Mouse (Mus musculus): ENCODE measurements around the gene Slain1.
"Not testable (repeated sequence)": the region's sequence is repeated elsewhere in the genome, so short reads cannot be mapped to it uniquely, and the experiment has no call there.

The Slain1 gene

DNA sequence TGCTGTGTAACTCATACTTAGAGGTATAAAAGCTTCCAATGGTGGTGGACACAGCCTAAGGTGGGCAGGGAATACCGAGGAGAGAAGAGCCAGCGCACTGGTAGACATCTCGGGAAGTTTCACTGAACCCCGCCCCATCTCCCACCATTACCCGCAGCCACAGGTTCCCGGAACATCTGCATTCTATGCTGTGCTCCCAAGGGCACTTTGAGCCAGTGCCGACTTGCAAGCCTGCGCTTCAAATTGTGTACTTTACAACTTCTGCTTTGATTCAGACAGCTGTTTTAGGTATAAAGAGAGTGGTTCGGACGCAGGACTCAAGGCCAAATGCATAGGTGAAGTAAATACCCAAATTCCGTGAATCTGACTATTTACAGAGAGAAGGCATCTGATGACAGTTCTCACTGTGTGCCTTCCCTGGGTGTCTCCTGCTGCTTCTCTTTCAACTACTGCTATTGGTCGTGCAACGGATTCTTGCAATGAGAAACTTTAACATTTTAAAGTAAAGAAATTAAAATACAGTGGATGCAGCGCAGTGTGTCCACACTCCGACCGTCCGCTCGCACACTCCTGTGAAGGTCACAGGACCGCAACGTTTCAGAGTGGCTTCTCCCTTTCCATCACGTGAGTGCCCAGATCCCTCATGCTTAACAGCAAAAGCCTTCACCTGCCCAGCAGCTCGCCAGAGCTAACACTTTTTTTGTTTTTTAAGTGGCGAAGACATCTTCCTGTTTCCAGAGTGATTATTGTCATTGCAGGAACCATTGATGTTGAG is 79.1 kb downstream of the Slain1 start:
- no peak for DNase-seq

DNA sequence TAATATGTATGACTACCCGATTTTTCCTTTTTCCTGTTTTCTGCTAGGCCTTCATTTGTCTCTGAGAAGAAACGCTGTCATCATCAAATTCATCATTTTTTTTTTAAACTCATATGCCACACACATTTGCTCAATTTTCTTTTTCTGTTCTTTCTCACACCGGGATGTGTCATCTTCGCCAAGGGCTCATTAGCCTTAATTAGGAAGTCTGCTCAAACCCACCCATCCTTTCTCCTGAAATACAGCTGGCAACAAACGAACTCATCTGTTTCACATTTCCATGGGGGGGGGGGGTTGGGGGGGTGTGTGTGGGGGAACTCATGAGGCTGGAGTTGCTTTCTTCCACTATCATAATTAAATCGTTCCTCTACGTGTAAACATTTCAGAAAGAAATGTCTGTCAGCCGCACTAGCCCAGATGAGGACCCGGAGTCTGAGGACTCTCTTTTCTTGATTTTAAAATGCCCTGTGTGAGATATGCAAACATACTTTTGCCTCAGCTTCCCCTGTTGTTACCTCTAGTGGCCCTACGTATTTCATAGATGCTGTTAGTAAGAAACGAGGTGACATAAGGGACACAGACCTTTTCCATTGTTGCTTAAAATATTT is 79.8 kb downstream of the Slain1 start:
- no peak for DNase-seq

DNA sequence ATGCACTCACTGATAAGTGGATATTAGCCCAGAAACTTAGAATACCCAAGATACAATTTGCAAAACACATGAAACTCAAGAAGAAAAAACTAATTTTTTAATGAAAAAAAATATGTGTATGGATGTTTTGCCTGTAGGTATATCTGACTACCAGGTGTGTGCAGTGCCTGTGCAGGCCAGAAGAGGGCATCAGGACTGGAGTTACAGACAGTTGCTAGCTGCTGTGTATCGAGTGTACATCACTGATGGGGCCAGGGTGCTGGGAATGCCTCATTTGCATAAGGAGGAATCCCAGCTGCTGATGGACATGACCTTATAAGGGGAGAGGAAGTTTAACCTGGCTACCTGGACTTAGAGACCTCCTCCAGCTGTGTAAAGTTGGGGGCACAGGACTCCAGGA is 82.6 kb downstream of the Slain1 start:
- no peak for DNase-seq

DNA sequence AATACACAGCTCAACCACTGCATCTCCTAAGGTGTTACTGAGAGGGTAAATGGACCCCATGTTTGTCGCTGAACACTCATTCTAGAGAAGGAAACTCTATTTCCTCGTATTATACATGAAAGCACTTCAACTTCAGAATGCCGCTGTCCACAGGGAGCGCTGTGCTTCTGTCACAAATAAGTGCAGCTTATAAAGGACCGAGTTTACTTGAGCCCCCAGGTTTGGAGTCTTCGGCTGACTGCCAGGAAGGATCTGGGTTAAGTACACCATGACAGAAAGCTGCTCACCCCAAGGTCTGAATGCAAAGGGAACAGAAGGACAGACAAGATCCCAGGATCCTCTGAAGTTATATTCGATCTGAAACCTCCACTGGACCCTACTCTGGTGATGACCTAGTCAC is 91.2 kb downstream of the Slain1 start:
- no peak for DNase-seq

DNA sequence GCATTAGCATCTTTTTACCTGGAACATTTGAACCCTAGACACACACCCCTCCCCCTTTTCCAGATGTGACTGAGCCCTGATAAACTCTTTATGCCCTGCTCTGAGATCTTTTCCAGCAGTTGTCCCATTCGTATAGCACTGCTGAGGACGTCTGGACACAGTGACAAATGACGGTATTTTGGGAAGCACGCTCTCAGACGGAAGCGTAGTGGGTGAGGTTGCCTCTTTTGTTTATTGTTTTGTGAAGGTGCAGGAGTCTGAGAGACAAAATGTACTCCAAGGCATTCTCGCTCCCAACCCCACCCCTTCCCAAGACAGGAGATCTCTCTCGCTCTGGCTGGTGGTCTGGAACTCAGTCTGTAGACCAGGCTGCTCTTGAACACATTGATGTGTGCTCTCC is 92.1 kb downstream of the Slain1 start:
- no peak for DNase-seq

DNA sequence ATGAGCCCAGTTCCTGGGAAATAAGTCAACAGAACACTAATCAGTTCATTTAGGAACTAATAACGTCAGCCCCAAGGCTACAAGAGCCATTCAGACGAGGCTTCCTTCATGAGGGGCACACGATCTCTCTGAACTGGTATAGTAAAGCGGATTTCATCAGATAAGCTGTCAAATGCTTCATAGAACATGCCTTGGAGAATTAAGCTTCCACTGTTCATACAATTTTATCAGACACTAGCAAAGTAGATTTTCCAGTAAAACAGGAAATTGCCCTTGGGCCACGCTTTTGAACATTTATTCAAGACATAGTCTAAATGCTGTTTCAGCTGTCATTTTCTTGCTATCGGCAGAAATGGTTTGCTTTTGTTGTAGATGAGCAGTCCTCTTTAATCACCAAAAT is 97.3 kb downstream of the Slain1 start:
- DNase-seq: no peak

DNA sequence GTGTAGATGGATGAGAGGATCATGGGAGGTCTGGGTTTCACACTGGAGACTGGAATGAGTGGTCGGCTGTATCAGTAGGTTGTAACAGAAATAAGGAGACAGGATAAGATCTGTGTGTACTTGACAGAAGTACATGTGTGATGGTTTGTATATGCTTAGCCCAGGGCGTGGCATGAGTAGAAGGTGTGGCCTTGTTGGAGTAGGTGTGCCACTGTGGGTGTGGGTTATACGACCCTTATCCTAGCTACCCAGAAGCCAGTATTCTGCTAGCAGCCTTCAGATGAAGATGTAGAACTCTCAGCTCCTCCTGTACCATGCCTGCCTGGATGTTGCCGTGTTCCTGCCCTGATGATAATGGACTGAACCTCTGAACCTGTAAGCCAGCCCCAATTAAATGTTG is 100.6 kb downstream of the Slain1 start:
- not testable (repeated sequence) for DNase-seq

DNA sequence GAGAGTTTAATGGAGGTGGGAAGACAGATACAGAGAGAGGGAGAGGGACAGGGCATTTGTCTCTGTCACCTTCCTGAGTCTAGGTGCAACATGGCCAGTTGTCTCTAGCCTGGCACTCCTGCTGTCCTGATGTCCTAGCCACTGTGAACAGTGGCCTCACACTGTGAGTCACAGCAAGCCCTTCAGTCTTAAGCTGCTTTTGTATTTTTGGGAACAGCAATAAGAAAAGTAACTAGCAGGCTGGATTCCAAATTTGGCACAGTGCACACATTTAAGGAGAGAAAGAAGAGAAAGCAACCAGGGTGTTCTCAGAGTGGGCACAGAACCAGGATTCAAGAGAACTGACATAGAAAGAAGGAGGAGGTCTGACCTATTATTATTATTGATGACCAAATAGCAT is 101.4 kb downstream of the Slain1 start:
- peak; percentile 8 for DNase-seq

DNA sequence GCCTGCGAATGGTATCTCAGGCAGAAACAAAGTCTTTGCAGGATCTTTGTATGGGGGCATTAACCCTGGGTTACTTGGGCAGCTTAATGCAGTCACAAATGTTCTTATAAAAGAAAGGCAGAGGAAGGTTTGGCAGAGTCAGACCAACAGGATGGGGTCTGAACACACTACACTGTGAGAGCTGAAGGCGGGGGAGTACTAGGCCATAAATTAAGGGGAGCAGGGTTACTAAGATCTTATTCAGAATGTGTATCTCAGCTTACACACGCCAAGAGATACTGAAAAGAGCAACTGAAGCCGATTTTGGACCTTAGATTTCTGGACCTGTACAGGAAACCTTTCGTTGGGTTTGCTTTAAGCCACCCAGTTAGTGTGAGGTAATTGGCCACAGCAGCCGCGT is 102.7 kb downstream of the Slain1 start:
- DNase-seq: no peak

DNA sequence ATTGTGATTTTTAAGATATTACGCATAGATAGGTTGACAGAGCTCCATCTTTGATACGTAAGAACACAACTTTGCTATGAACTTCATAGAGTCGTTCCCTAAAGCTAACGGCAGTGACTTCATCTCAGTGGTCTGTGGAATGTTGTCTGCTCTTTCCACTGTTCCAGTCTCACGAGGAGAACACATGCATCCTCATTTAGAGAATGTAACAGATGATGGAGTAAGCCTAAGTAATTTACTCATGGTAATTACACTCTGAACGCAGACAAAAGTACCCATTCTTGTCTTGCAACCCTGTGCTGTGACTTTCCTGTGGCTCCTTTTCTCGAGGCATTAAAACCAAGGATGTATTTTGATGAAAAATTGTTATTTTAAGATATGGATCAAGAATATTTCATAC is 104.0 kb downstream of the Slain1 start:
- DNase-seq: no peak

DNA sequence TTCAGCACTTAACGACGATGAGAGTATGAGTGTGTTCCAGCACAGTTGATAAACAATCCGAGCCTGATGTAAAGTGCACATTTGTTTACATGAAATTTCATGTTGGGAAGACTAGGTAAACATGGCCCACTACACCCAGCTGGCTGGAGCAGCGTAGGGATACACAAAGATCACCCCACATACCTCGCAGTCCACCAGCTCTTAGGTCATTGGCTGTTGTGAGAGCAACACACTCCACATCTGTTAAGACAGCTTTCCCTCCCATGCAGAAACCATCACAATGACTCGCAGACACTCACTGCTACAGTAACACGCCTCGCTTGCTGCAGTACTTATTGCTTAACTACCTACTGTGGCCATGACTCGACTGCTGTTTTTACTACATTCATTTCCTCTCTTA is 104.4 kb downstream of the Slain1 start:
- no peak for DNase-seq

All from layer of hippocampus, adult 9-11 months (tissue).